Mouse (Mus musculus): ENCODE measurements around the gene Vmn1r84. TPM values are rescaled to one million over a fixed set of nuclear protein-coding genes. Genes with fewer than 3 reads are reported as not detected.

The Vmn1r84 gene
- total RNA-seq (2022) = not detected

GRCm38 (mm10) chr7:12369173-12369572 is at the start of gene Vmn1r84:
TSS of gene Vmn1r84 (minus strand) at chr7:12369273.
- DNase-seq (ENCODE audit: low spot score in 2 of 2) = no peak

GRCm38 (mm10) chr7:12329381-12329780 is 39.7 kb downstream of the Vmn1r84 start, which contains the start of gene Vmn1r83:
TSS of gene Vmn1r83 (minus strand) at chr7:12329481.
- DNase-seq (ENCODE audit: low spot score in 2 of 2) = no peak

Small RNA genes lying within 50 kb of the gene (microRNA-seq; reads per million reads assigned to microRNA genes)
- 0 reads per million in 2 experiments for gene Gm23521

Other genes starting within 250 kb of the Vmn1r84 start
- gene Vmn1r78, start 219.0 kb downstream of the Vmn1r84 start, total RNA-seq (2022) = not detected
- gene Vmn1r79, start 198.0 kb downstream of the Vmn1r84 start, total RNA-seq (2022) = not detected
- not detected for gene Vmn1r80, start 180.0 kb downstream of the Vmn1r84 start, total RNA-seq (2022)
- gene Vmn1r81, start 101.0 kb downstream of the Vmn1r84 start, total RNA-seq (2022) = under 1 TPM in 1 of 4 experiments, not detected in 3; 0.04 TPM
- gene Vmn1r82, start 68.8 kb downstream of the Vmn1r84 start, total RNA-seq (2022) = not detected
- gene Vmn1r83, start 39.8 kb downstream of the Vmn1r84 start, total RNA-seq (2022) = under 1 TPM in 1 of 4 experiments, not detected in 3; 0.10 TPM
- 10 to 100 TPM in 2 of 4 experiments, 1 to 10 TPM in 2; 8.1 to 11.3 (median 10.2) TPM for gene Zfp551, start 53.5 kb upstream of the Vmn1r84 start, total RNA-seq (2022)
- 10 to 100 TPM; 12.8 to 17.2 (median 13.5) TPM for gene Zfp606, start 109.0 kb upstream of the Vmn1r84 start, total RNA-seq (2022)
- gene 2900092C05Rik, start 143.2 kb upstream of the Vmn1r84 start, total RNA-seq (2022) = not detected
- under 1 TPM; 0.04 to 0.10 (median 0.05) TPM for gene Vmn2r53, start 239.5 kb upstream of the Vmn1r84 start, total RNA-seq (2022)